Mouse (Mus musculus): ENCODE results near the gene Wfdc12. TPM values are rescaled to one million over a fixed set of nuclear protein-coding genes. Genes with fewer than 3 reads are reported as not detected.

The Wfdc12 gene
- polyA plus RNA-seq, 1 experiment from 2014 or later, result not detected

- H3K27ac ChIP-seq, result no peak overlapping the region
- H3K36me3 ChIP-seq, result peaks cover 30% of the 10 kb centered on the region
- H3K9ac ChIP-seq, result no peak overlapping the region
- peaks cover 15% of the 10 kb centered on the region for H3K4me1 ChIP-seq
- no peaks in the 10 kb centered on the region for H3K9me3 ChIP-seq
- no peaks in the 10 kb centered on the region for H3K27me3 ChIP-seq (replicated peaks)
- no peak for ATAC-seq (ENCODE audit: low FRiP score, low read depth)
- WGBS, result 41% methylated on average over 14 of the region's 14 CpGs
- no peak overlapping the region for H3K4me2 ChIP-seq (replicated peaks)
- no peak overlapping the region for H3K4me3 ChIP-seq
Measured at GRCm38 (mm10) chr2:164150086-164150760, 40.2 kb downstream of the Wfdc12 start.

- Histone ChIP-seq H3K9me3 (no peaks in the 10 kb centered on the region), H3K4me3 (no peak overlapping the region), H3K4me2 (replicated peaks) (no peak overlapping the region), H3K27ac (no peak overlapping the region), H3K27me3 (replicated peaks) (no peaks in the 10 kb centered on the region), H3K9ac (no peak overlapping the region), H3K4me1 (peaks cover 15% of the 10 kb centered on the region), H3K36me3 (peaks cover 3% of the 10 kb centered on the region)
- 96% methylated on average over 12 of the region's 12 CpGs for WGBS
- ATAC-seq (ENCODE audit: low FRiP score, low read depth), result no peak
Measured at GRCm38 (mm10) chr2:164146556-164146955, 43.9 kb downstream of the Wfdc12 start.

- Histone ChIP-seq H3K27me3 (replicated peaks) (no peaks in the 10 kb centered on the region), H3K4me2 (replicated peaks) (no peak overlapping the region), H3K4me1 (peaks cover 1% of the 10 kb centered on the region), H3K36me3 (no peaks in the 10 kb centered on the region), H3K4me3 (no peak overlapping the region), H3K9ac (no peak overlapping the region), H3K9me3 (no peaks in the 10 kb centered on the region), H3K27ac (no peak overlapping the region)
- 87% methylated on average over 10 of the region's 10 CpGs for WGBS
- no peak for ATAC-seq (ENCODE audit: low FRiP score, low read depth)
Measured at GRCm38 (mm10) chr2:164144541-164144940, 45.9 kb downstream of the Wfdc12 start.

- no peaks in the 10 kb centered on the region for H3K36me3 ChIP-seq
- H3K9ac ChIP-seq, result no peak overlapping the region
- H3K9me3 ChIP-seq, result no peaks in the 10 kb centered on the region
- no peak overlapping the region for H3K27ac ChIP-seq
- WGBS, result 54% methylated on average over 6 of the region's 6 CpGs
- no peak overlapping the region for H3K4me2 ChIP-seq (replicated peaks)
- H3K4me3 ChIP-seq, result no peak overlapping the region
- no peaks in the 10 kb centered on the region for H3K27me3 ChIP-seq (replicated peaks)
- no peaks in the 10 kb centered on the region; the same call in 1 of the 2 replicates for H3K4me1 ChIP-seq
- ATAC-seq (ENCODE audit: low FRiP score, low read depth), result no peak
Measured at GRCm38 (mm10) chr2:164144025-164144424, 46.4 kb downstream of the Wfdc12 start.

GRCm38 (mm10) chr2:164142021-164142420, 48.4 kb downstream of the Wfdc12 start:
- Histone ChIP-seq H3K4me3 (no peak overlapping the region), H3K9ac (no peak overlapping the region), H3K27ac (no peak overlapping the region), H3K36me3 (no peaks in the 10 kb centered on the region), H3K4me2 (replicated peaks) (no peak overlapping the region), H3K9me3 (no peaks in the 10 kb centered on the region), H3K4me1 (no peaks in the 10 kb centered on the region; the same call in none of the 2 replicates), H3K27me3 (replicated peaks) (no peaks in the 10 kb centered on the region)
- no peak for ATAC-seq (ENCODE audit: low FRiP score, low read depth)
- 61% methylated on average over 10 of the region's 10 CpGs for WGBS

Other genes with a start within 250 kb of the Wfdc12 start
- gene Ywhab, start 195.6 kb downstream of the Wfdc12 start, polyA plus RNA-seq (2016; fragmentation: Nextera tagmentation; extraction: Ambion mirVana), result 346 and 381 TPM in 2 replicates
- gene Pabpc1l, start 165.2 kb downstream of the Wfdc12 start, polyA plus RNA-seq (2016; fragmentation: Nextera tagmentation; extraction: Ambion mirVana), result 2.1 and 2.2 TPM in 2 replicates
- 27.7 and 28.8 TPM in 2 replicates for gene Stk4, start 120.3 kb downstream of the Wfdc12 start, polyA plus RNA-seq (2016; fragmentation: Nextera tagmentation; extraction: Ambion mirVana)
- 43.4 and 46.2 TPM in 2 replicates for gene Tomm34, start 119.4 kb downstream of the Wfdc12 start, polyA plus RNA-seq (2016; fragmentation: Nextera tagmentation; extraction: Ambion mirVana)
- gene Kcns1, start 19.5 kb downstream of the Wfdc12 start, polyA plus RNA-seq (2016; fragmentation: Nextera tagmentation; extraction: Ambion mirVana), result 0.06 and 0.23 TPM in 2 replicates
- gene Wfdc5, start 7.9 kb downstream of the Wfdc12 start, polyA plus RNA-seq (2016; fragmentation: Nextera tagmentation; extraction: Ambion mirVana), result not detected in 2 replicates
- not detected in 2 replicates for gene Wfdc15a, start 9.5 kb upstream of the Wfdc12 start, polyA plus RNA-seq (2016; fragmentation: Nextera tagmentation; extraction: Ambion mirVana)
- gene Wfdc15b, start 31.1 kb upstream of the Wfdc12 start, polyA plus RNA-seq (2016; fragmentation: Nextera tagmentation; extraction: Ambion mirVana), result not detected in 2 replicates
- gene Svs2, start 47.9 kb upstream of the Wfdc12 start, polyA plus RNA-seq (2016; fragmentation: Nextera tagmentation; extraction: Ambion mirVana), result not detected in 2 replicates
- not detected in 2 replicates for gene Svs3b, start 66.0 kb upstream of the Wfdc12 start, polyA plus RNA-seq (2016; fragmentation: Nextera tagmentation; extraction: Ambion mirVana)
- gene Svs4, start 87.9 kb upstream of the Wfdc12 start, polyA plus RNA-seq (2016; fragmentation: Nextera tagmentation; extraction: Ambion mirVana), result not detected in 2 replicates
- not detected in 2 replicates for gene Svs3a, start 98.7 kb upstream of the Wfdc12 start, polyA plus RNA-seq (2016; fragmentation: Nextera tagmentation; extraction: Ambion mirVana)
- gene Svs6, start 126.1 kb upstream of the Wfdc12 start, polyA plus RNA-seq (2016; fragmentation: Nextera tagmentation; extraction: Ambion mirVana), result not detected in 2 replicates
- gene Svs5, start 142.1 kb upstream of the Wfdc12 start, polyA plus RNA-seq (2016; fragmentation: Nextera tagmentation; extraction: Ambion mirVana), result not detected in 2 replicates
- 0.28 TPM in 1 of 2 replicates, not detected in the other for gene Slpi, start 198.5 kb upstream of the Wfdc12 start, polyA plus RNA-seq (2016; fragmentation: Nextera tagmentation; extraction: Ambion mirVana)
- 0.13 and 0.18 TPM in 2 replicates for gene Rbpjl, start 212.5 kb upstream of the Wfdc12 start, polyA plus RNA-seq (2016; fragmentation: Nextera tagmentation; extraction: Ambion mirVana)
- gene Matn4, start 214.6 kb upstream of the Wfdc12 start, polyA plus RNA-seq (2016; fragmentation: Nextera tagmentation; extraction: Ambion mirVana), result 8.2 and 9.0 TPM in 2 replicates

Data from neural tube, embryonic 12.5 days (tissue).